Mouse (Mus musculus) E14TG2a.4 (cell line): ENCODE results near the gene Brf1.

Experiments
- CTCF ChIP-seq: conservative IDR thresholded peaks from 2 replicates; pipeline ENCODE4 v1.5.1; 2014; ENCODE audit warnings: low read length
- NANOG ChIP-seq: IDR thresholded peaks from 2 replicates; pipeline ENCODE4 v1.6.1; 2014; ENCODE audit warnings: borderline replicate concordance, low read length, mixed read lengths
- POU5F1 ChIP-seq: IDR thresholded peaks from 2 replicates; pipeline ENCODE4 v1.6.1; 2014; ENCODE audit warnings: low read length, borderline replicate concordance

DNA sequence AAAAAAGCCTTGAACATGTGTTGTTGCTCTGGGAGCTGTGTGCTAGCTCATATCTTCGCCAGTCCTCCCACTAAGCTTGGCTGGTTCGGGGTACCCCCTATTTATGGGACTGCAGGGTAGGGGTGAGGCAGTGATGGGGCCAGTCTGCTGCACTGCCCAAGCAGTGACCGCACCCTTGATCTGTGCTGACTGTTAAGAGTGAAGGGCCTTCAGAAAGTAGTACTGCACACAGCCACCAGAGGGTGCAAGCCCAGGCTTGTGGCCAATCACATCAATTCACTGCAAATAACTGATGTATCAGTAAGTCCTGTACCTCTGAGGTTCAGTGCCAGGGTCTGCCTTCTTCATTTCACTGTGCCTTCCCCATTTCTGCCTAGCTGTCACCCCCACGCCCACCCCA lies 44.7 kb downstream of the Brf1 start:
- peak; percentile 89 for TF ChIP-seq CTCF
- TF ChIP-seq POU5F1 = no peak
- no peak for TF ChIP-seq NANOG
